Mouse (Mus musculus) midbrain, embryonic 14.5 days (tissue): ENCODE measurements around the gene Stn1. TPM values are rescaled to one million over a fixed set of nuclear protein-coding genes. Genes with fewer than 3 reads are reported as not detected.
A peak's percentile ranks its signal among the peaks of the same experiment; 100 is the strongest.

ENCODE experiments used
- ATAC-seq: fragments of 200-750 bp; cut with Nextera tagmentation; 2 replicates; pipeline ENCODE4 v1.8.0; 2017; ENCODE audit warnings: moderate number of reproducible peaks, moderate library complexity; ENCODE audit not compliant: low FRiP score, low TSS enrichment
- DNase-seq: peaks from one replicate; pipeline ENCODE4 v3.0.0-alpha.2; 2015
- H3K27ac ChIP-seq: fragments of 300-500 bp; sonication (generic); replicated peaks from 2 replicates; pipeline ENCODE4 v1.5.1; 2014; ENCODE audit warnings: mild to moderate bottlenecking, low read depth, low read length, moderate library complexity
- H3K27me3 ChIP-seq: fragments of 300-500 bp; sonication (generic); 2 replicates; pipeline ENCODE4 v1.6.1; 2014; ENCODE audit warnings: low read length, control low read depth, mixed read lengths; ENCODE audit not compliant: control insufficient read depth, insufficient read depth
- H3K36me3 ChIP-seq: fragments of 300-500 bp; sonication (generic); 2 replicates; pipeline ENCODE4 v1.6.1; 2014; ENCODE audit warnings: low read length, control low read depth; ENCODE audit not compliant: control insufficient read depth, insufficient read depth
- H3K4me1 ChIP-seq: fragments of 300-500 bp; sonication (generic); 2 replicates; pipeline ENCODE4 v1.6.1; 2014; ENCODE audit warnings: mild to moderate bottlenecking, antibody characterized with exemption, low read length, control low read depth; ENCODE audit not compliant: control insufficient read depth, insufficient read depth
- H3K4me2 ChIP-seq: fragments of 300-500 bp; sonication (generic); 2 replicates; pipeline ENCODE4 v1.6.1; 2014; ENCODE audit warnings: mild to moderate bottlenecking, low read length, moderate library complexity
- H3K4me3 ChIP-seq: fragments of 300-500 bp; sonication (generic); replicated peaks from 2 replicates; pipeline ENCODE4 v1.5.1; 2014; ENCODE audit warnings: low read depth, low read length
- H3K9ac ChIP-seq: fragments of 300-500 bp; sonication (generic); replicated peaks from 2 replicates; pipeline ENCODE4 v1.6.1; 2014; ENCODE audit warnings: mild to moderate bottlenecking, low read length, moderate library complexity
- H3K9me3 ChIP-seq: fragments of 300-500 bp; sonication (generic); 2 replicates; pipeline ENCODE4 v1.6.1; 2016; ENCODE audit warnings: low read length, control low read depth, mixed read lengths; ENCODE audit not compliant: control insufficient read depth
- WGBS: fragments of 180-500 bp; shearing (Covaris S2); extraction: QIAGEN DNeasy Blood & Tissue Kit; methylation state at CpG from one replicate; pipeline ENCODE4 v1.1.7; 2014; 5-methylcytosine and 5-hydroxymethylcytosine counted together
- polyA plus RNA-seq: library from polyadenylated mRNA; unstranded; fragments of >200 nt; fragmentation: Nextera tagmentation; extraction: Ambion mirVana; gene quantifications from 2 replicates; pipeline ENCODE4 v1.2.1, GENCODE M21; 2014

Gene Stn1
- polyA plus RNA-seq, 1 experiment from 2014 or later = 30.4 TPM

GRCm38 (mm10) chr19:47549584-47549983 is 12.3 kb upstream of the Stn1 start:
- Histone ChIP-seq H3K9ac (no peak overlapping the region), H3K36me3 (no peaks in the 10 kb centered on the region), H3K4me3 (no peak overlapping the region), H3K4me1 (no peaks in the 10 kb centered on the region), H3K27ac (no peak overlapping the region), H3K9me3 (no peaks in the 10 kb centered on the region), H3K4me2 (no peak overlapping the region), H3K27me3 (no peaks in the 10 kb centered on the region)
- WGBS = 85% methylated on average over 4 of the region's 4 CpGs
- ATAC-seq (no peak), DNase-seq (no peak)

- DNase-seq (no peak), ATAC-seq (no peak)
- Histone ChIP-seq H3K4me1 (no peaks in the 10 kb centered on the region), H3K27me3 (no peaks in the 10 kb centered on the region), H3K9me3 (no peaks in the 10 kb centered on the region), H3K4me2 (no peak overlapping the region), H3K4me3 (no peak overlapping the region), H3K36me3 (no peaks in the 10 kb centered on the region), H3K27ac (no peak overlapping the region), H3K9ac (no peak overlapping the region)
- 84% methylated on average over 9 of the region's 9 CpGs for WGBS
Measured at GRCm38 (mm10) chr19:47549174-47549573, 11.9 kb upstream of the Stn1 start.

GRCm38 (mm10) chr19:47548432-47549076 is 11.2 kb upstream of the Stn1 start:
- Histone ChIP-seq H3K9me3 (no peaks in the 10 kb centered on the region), H3K27ac (no peak overlapping the region), H3K4me3 (no peak overlapping the region), H3K4me1 (no peaks in the 10 kb centered on the region), H3K4me2 (no peak overlapping the region), H3K36me3 (no peaks in the 10 kb centered on the region), H3K9ac (no peak overlapping the region), H3K27me3 (no peaks in the 10 kb centered on the region)
- 95% methylated on average over 11 of the region's 11 CpGs for WGBS
- ATAC-seq (no peak), DNase-seq (no peak)

- no peak overlapping the region for H3K4me3 ChIP-seq
- H3K27me3 ChIP-seq = no peaks in the 10 kb centered on the region
- H3K27ac ChIP-seq = no peak overlapping the region
- H3K9me3 ChIP-seq = no peaks in the 10 kb centered on the region
- DNase-seq (no peak), ATAC-seq (no peak)
- no peak overlapping the region for H3K4me2 ChIP-seq
- H3K9ac ChIP-seq = no peak overlapping the region
- no peaks in the 10 kb centered on the region for H3K4me1 ChIP-seq
- H3K36me3 ChIP-seq = no peaks in the 10 kb centered on the region
Measured at GRCm38 (mm10) chr19:47545528-47545927, 8.2 kb upstream of the Stn1 start.

- ATAC-seq (no peak), DNase-seq (no peak)
- no peaks in the 10 kb centered on the region for H3K36me3 ChIP-seq
- H3K9ac ChIP-seq = no peak overlapping the region
- WGBS = 81% methylated on average over 3 of the region's 3 CpGs
- no peaks in the 10 kb centered on the region for H3K9me3 ChIP-seq
- H3K4me3 ChIP-seq = no peak overlapping the region
- H3K27ac ChIP-seq = no peak overlapping the region
- no peaks in the 10 kb centered on the region for H3K27me3 ChIP-seq
- H3K4me1 ChIP-seq = no peaks in the 10 kb centered on the region
- no peak overlapping the region for H3K4me2 ChIP-seq
Measured at GRCm38 (mm10) chr19:47545055-47545454, 7.7 kb upstream of the Stn1 start.

- DNase-seq (no peak), ATAC-seq (no peak)
- H3K4me1 ChIP-seq = no peaks in the 10 kb centered on the region
- no peaks in the 10 kb centered on the region for H3K27me3 ChIP-seq
- WGBS = 67% methylated on average over 7 of the region's 7 CpGs
- H3K9me3 ChIP-seq = no peaks in the 10 kb centered on the region
- H3K4me2 ChIP-seq = no peak overlapping the region
- no peaks in the 10 kb centered on the region for H3K36me3 ChIP-seq
- H3K9ac ChIP-seq = no peak overlapping the region
- no peak overlapping the region for H3K27ac ChIP-seq
- H3K4me3 ChIP-seq = no peak overlapping the region
Measured at GRCm38 (mm10) chr19:47542441-47542840, 5.1 kb upstream of the Stn1 start.

- H3K9me3 ChIP-seq = no peaks in the 10 kb centered on the region
- H3K9ac ChIP-seq = no peak overlapping the region
- ATAC-seq = no peak
- no peak overlapping the region for H3K4me2 ChIP-seq
- DNase-seq = no peak
- peaks cover 7% of the 10 kb centered on the region; the same call in 1 of the 2 replicates for H3K4me1 ChIP-seq
- no peak overlapping the region for H3K27ac ChIP-seq
- no peaks in the 10 kb centered on the region for H3K36me3 ChIP-seq
- WGBS = 27% methylated on average over 6 of the region's 6 CpGs
- H3K27me3 ChIP-seq = no peaks in the 10 kb centered on the region
- H3K4me3 ChIP-seq = no peak overlapping the region
Measured at GRCm38 (mm10) chr19:47538801-47539200, 1.5 kb upstream of the Stn1 start.

- ATAC-seq = no peak
Measured at GRCm38 (mm10) chr19:47537879-47538278, 572 bp upstream of the Stn1 start.

More at GRCm38 (mm10) chr19:47537879-47538278, 572 bp upstream of the Stn1 start:
- Histone ChIP-seq H3K9me3 (no peaks in the 10 kb centered on the region), H3K9ac (peak overlapping the region; percentile 58; the same call in 1 of the 2 replicates), H3K36me3 (no peaks in the 10 kb centered on the region), H3K27me3 (no peaks in the 10 kb centered on the region), H3K4me2 (peak overlapping the region; percentile 75), H3K27ac (peak overlapping the region; percentile 62; the same call in 1 of the 2 replicates), H3K4me3 (0 out of 2 replicates have a peak overlapping the region, but pooled peaks have one; percentile 48), H3K4me1 (peaks cover 7% of the 10 kb centered on the region; the same call in 1 of the 2 replicates)
- WGBS = 89% methylated on average over 6 of the region's 6 CpGs
- DNase-seq = no peak
